Mouse (Mus musculus) bone marrow, adult 2 months (tissue): Measurements from ENCODE around the gene Alkbh5. TPM values are rescaled to one million over a fixed set of nuclear protein-coding genes. Genes with fewer than 3 reads are reported as not detected.
"Not testable (repeated sequence)": the region's sequence is repeated elsewhere in the genome, so short reads cannot be mapped to it uniquely, and the experiment has no call there.

Source experiments
- H3K27ac ChIP-seq: fragments of 200-500 bp; 2 replicates; pipeline ENCODE4 v1.5.1; 2012; ENCODE audit warnings: low read depth, mild to moderate bottlenecking, control low read depth, inconsistent platforms, low read length; ENCODE audit not compliant: control insufficient read depth, poor library complexity, insufficient read depth
- H3K4me1 ChIP-seq: fragments of 200-500 bp; 2 replicates; pipeline ENCODE4 v1.6.1; 2011; ENCODE audit warnings: low read length; ENCODE audit not compliant: control insufficient read depth, insufficient read depth
- H3K4me3 ChIP-seq: fragments of 200-500 bp; replicated peaks from 2 replicates; pipeline ENCODE3; 2011; ENCODE audit warnings: mild to moderate bottlenecking, low read depth, low read length, control low read depth; ENCODE audit not compliant: control insufficient read depth
- CTCF ChIP-seq: fragments of 200-500 bp; IDR thresholded peaks from 2 replicates; pipeline ENCODE4 v1.5.1; 2011; ENCODE audit warnings: low read length, control low read depth; ENCODE audit not compliant: control insufficient read depth, insufficient read depth
- POLR2A ChIP-seq: fragments of 200-500 bp; IDR thresholded peaks from 2 replicates; pipeline ENCODE4 v1.6.1; 2011; ENCODE audit warnings: low read depth, mild to moderate bottlenecking, control low read depth, low read length, borderline replicate concordance; ENCODE audit not compliant: control insufficient read depth
- WGBS: fragments of 180-500 bp; shearing (Covaris S2); methylation state at CpG from one replicate; pipeline ENCODE4 v1.1.7; 2018; 5-methylcytosine and 5-hydroxymethylcytosine counted together
- polyA plus RNA-seq: library from polyadenylated mRNA; stranded (reverse); fragments of >200 nt; gene quantifications from 2 replicates; pipeline ENCODE4 v1.2.4, GENCODE M21; 2011; ENCODE audit warnings: low replicate concordance; ENCODE audit not compliant: missing spikeins, insufficient read depth, insufficient read length

Gene Alkbh5
- polyA plus RNA-seq, 1 experiment: 19.5 TPM

DNA sequence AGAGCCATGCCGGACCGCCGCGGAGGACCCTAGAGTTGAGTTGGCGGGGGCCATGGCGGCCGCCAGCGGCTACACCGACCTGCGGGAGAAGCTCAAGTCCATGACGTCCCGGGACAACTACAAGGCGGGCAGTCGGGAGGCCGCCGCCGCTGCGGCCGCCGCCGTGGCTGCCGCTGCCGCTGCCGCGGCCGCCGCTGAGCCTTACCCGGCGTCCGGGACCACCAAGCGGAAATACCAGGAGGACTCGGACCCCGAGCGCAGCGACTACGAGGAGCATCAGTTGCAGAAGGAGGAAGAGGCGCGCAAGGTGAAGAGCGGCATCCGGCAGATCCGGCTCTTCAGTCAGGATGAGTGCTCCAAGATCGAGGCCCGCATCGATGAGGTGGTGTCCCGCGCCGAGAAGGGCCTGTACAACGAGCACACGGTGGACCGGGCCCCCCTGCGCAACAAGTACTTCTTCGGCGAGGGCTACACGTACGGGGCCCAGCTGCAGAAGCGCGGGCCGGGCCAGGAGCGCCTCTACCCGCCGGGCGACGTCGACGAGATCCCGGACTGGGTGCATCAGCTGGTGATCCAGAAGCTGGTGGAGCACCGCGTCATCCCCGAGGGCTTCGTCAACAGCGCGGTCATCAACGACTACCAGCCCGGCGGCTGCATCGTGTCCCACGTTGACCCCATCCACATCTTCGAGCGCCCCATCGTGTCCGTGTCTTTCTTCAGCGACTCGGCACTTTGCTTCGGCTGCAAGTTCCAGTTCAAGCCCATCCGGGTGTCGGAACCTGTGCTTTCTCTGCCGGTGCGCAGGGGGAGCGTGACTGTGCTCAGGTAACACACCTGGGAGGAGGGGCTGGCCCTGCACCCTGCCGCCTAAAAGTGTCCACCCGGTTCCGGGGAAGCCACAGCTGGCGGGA lies 2.4 kb downstream of the Alkbh5 start:
- under 1% methylated on average over 93 of the region's 93 CpGs for WGBS
- Histone ChIP-seq H3K4me3 (peak overlapping the region; percentile 94), H3K4me1 (peaks cover 3% of the 10 kb centered on the region)

DNA sequence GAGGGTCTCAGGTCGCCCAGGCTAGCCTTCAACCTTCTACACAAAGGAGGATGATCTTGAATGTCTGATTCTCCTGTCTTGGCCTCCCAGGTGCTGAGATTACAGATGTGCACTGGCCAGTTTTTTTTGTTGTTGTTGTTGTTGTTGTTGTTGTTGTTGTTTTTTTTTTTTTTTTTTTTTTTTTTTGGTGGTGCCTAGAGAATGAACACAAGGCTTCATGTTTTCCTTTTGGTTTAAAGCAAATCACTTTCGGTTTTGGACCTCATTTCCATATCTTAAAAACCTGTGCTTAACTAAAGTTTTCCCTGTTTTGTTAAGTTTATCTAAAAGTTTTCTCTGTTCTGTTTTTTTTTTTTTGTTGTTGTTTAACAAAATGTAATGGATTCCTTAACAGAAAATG lies 3.4 kb downstream of the Alkbh5 start:
- peak overlapping the region; percentile 94 for H3K4me3 ChIP-seq
- H3K27ac ChIP-seq: no peak overlapping the region
- peaks cover 3% of the 10 kb centered on the region for H3K4me1 ChIP-seq
- TF ChIP-seq CTCF (no peak), POLR2A (no peak)
- WGBS: 16% methylated on average over 2 of the region's 2 CpGs

More for the DNA sequence above, 2.4 kb downstream of the Alkbh5 start:
- 0 out of 2 replicates have a peak, but pooled peaks have one; percentile 2 for TF ChIP-seq CTCF
- TF ChIP-seq POLR2A: peak; percentile 34; the same call in 1 of the 2 replicates
- peak overlapping the region; percentile 98 for H3K27ac ChIP-seq

DNA sequence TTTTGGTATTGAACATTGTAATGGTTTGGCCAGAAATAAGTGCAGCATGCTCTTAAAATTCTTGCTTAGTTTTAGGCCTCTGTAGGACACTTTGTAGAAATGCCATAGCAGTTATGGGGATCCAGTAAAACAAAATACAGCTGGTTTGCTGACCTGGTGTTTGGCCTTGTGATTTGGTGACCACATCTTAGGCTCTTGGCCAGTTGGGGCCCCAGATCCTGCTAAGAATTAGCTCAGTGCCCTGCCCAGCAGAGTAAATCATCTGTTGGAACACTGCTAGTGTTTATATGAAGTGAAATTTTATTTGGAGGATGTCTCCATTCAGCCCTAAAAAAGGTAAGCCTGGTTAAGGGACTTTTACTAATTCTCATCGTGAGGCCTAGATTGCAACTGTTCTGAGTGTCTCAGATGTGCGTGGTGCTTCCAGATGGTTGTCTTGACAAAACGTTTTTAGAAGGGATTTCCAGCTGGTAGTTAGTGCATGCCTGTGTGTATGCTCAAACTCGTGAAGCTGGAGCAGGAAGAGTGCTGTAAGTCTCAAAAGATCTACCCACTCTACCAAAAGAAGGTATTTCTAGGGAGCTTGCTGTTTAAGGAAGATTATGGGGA lies 3.9 kb downstream of the Alkbh5 start:
- WGBS: 17% methylated on average over 4 of the region's 4 CpGs
- peaks cover 3% of the 10 kb centered on the region for H3K4me1 ChIP-seq
- TF ChIP-seq CTCF (no peak), POLR2A (no peak)
- no peak overlapping the region for H3K27ac ChIP-seq
- no peak overlapping the region for H3K4me3 ChIP-seq

DNA sequence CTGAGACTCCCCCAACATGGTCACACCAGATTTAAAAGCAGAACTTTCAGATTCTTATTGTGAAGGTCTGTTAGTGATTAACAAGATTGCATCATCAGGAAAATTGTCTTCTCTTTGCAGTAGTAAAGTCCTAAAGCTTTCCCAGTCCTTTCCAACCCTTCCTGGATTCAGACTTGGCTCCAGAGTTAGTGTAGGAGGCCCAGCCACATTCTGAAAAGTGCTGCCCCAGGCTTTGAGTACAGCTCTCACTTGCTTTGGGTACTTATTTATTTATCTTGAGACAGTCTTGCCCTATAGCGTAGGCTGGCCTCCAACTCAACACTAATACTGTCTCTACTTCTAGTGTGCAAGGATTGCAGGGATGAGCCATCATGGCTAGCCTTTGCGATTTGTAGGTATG lies 4.6 kb downstream of the Alkbh5 start:
- 87% methylated on average over 2 of the region's 2 CpGs for WGBS
- no peak overlapping the region for H3K27ac ChIP-seq
- H3K4me3 ChIP-seq: no peak overlapping the region
- peaks cover 3% of the 10 kb centered on the region for H3K4me1 ChIP-seq
- TF ChIP-seq POLR2A (no peak), CTCF (no peak)

DNA sequence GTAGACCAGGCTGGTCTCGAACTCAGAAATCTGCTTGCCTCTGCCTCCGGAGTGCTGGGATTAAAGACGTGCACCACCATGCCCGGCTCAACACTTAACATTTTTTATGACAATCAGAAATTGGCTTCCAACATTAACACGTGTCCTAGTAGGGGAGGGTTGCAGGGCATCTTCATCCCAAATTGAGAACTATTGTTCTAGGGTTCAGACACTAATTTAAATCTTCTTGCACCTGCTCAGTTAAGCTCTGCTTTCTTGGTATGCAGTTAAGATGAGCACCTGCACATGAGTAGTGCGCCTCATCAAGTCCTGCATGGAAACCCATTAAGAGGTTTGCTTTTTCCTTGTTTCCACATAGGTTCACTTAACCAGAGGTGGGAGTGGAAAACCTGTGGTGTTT lies 5.7 kb downstream of the Alkbh5 start:
- WGBS: 88% methylated on average over 6 of the region's 6 CpGs
- TF ChIP-seq CTCF (no peak), POLR2A (no peak)
- Histone ChIP-seq H3K27ac (no peak overlapping the region), H3K4me3 (no peak overlapping the region), H3K4me1 (peaks cover 1% of the 10 kb centered on the region; the same call in 1 of the 2 replicates)

DNA sequence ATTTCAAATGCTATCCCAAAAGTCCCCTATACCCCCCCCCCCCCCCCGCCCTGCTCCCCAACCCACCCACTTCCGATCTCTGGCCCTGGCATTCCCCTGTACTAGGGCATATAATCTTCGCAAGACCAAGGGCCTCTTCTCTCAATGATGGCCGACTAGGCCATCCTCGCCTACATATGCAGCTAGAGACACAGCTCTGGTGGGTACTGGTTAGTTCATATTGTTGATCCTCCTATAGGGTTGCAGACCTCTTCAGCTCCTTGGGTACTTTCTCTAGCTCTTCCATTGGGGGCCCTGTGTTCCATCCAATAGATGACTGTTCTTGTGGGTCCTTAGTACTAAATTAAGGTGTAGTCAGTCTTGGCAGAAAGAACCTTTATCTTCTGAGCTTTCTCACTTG lies 7.0 kb downstream of the Alkbh5 start:
- WGBS: 88% methylated on average over 5 of the region's 5 CpGs
- H3K27ac ChIP-seq: not testable (repeated sequence)

DNA sequence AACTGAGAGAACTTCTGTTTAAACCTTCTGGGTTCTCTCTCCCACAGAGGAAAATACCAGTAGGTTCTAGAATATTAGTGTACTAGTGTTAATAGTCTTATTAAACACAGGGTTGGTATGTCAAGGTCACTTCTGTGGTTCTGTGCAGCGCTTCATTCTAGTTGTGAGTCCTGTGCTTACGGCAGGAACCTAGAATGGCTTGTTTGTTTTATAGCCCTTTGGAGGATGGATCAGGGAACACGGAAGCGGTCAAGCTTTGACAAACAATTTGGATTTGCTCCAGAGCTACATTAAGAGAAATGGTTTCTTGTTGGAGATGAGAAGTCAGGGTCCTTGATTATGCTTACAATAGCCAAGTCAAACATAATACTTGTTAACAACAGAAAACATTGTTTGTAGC lies 9.3 kb downstream of the Alkbh5 start:
- Histone ChIP-seq H3K4me1 (no peaks in the 10 kb centered on the region), H3K27ac (no peak overlapping the region), H3K4me3 (no peak overlapping the region)
- 90% methylated on average over 4 of the region's 4 CpGs for WGBS
- TF ChIP-seq POLR2A (no peak), CTCF (no peak)

More for the DNA sequence above, 7.0 kb downstream of the Alkbh5 start:
- H3K4me1 ChIP-seq, H3K4me3 ChIP-seq: not testable (repeated sequence)

DNA sequence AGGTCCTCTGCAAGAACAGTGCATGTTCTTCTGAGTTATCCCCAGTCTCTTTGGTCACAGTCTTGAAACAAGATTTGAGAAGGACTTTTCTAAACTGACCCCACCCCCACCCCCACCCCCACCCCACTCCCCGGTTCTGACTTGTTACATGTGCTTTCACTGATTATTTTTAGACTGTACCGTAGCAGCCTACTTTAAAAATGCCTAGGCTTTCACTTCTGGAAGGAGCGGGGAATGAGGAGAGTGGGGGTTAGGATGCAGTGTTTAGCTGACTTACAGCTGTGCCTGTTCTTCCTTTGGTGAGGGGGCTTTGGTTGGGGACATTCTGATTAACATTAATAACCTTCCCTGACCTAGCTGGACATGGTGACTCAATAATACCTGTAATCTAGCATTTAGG lies 11.9 kb downstream of the Alkbh5 start:
- Histone ChIP-seq H3K4me3 (no peak overlapping the region), H3K27ac (no peak overlapping the region), H3K4me1 (no peaks in the 10 kb centered on the region)
- 74% methylated on average over 3 of the region's 3 CpGs for WGBS
- TF ChIP-seq POLR2A: no peak
- TF ChIP-seq CTCF: no peak
